Mouse (Mus musculus): ENCODE results near the gene Ndufa5.

Ndufa5 gene

GRCm38 (mm10) chr6:24527155-24528063, at the start of gene Ndufa5:
Gene Ndufa5 (minus strand): TSS chr6:24528013.
- DNase-seq: peak; percentile 95

DNA sequence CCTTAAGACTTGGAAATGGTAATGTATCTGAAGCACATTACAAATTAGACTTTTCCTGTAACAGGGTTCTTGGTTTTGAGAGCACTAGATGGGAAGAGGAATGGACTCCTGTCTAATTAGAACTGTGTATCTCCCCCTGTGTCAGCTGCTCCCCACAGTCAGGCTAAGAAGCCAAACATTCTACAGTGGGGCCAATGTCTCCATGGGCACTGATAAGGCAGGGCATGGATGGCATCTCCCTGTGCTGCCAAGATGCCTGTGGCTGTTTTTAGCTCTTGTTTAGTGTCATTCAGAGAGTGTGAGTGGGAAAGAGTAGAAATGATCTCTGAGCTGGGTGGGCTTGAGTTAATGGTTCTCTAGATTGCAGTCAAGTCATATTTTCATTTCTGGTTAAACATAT, 45.5 kb upstream of the Ndufa5 start:
- DNase-seq: no peak

GRCm38 (mm10) chr6:24572431-24572830, 44.6 kb upstream of the Ndufa5 start:
- DNase-seq: no peak

- DNase-seq: no peak
These were observed 43.3 kb upstream of the Ndufa5 start for GRCm38 (mm10) chr6:24571126-24571525.

GRCm38 (mm10) chr6:24570278-24570677, 42.5 kb upstream of the Ndufa5 start:
- no peak for DNase-seq

DNA sequence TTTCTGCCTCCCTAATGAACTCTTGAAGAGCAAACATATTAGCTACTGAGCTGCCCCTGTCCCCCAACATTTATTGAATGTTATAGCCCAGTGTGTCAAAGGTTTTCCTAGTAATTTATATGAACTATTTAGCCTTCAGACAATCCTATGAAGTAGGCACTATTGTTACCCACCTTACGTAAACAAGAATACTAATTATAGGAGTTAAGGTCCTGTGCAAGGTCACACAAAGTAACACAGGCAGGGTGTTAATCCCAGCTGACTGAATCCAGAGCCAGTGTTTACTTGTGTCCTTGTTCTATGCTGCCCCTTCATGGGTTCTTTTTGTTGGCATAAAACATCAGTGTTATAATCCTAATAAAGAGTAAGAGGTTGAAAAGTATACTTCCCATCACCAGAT, 41.9 kb upstream of the Ndufa5 start:
- DNase-seq: no peak

DNA sequence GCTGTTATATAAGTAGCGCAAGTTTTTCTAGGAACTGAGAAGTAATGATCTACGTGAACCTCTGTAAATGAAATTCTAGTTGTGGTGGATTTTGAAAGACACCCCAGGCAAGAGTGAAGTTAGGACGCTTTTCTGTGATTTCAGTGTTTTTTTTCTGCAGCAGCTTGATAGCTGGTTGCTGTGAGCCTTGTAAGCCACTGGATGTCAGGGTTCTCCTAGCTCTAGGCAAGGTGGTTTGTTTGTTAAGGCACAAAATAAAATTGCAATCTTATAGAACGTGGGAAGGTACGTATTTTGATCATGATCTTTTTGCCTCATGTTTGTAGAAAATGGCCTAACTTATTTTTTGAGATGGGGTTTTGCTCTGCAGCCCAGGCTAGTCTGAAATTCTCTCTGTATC, 41.1 kb upstream of the Ndufa5 start:
- DNase-seq: no peak

DNA sequence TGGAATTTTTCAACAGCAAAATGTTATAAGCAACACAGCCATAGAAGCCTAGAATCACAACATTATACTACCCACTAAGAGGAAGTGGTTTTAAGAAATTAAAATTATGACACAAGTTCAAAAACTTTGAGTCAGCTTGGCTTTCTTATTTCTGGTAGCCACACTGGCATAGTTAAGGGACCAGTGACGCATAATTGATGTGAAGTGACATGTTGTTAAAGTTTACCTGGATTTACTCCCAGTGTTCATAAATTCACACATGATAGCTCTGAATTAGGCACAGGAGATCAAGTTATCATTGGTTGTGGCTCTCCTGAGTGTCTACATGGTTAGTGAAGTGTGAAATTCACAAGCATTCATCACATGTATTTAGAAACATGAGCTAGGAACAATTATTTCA, 37.1 kb upstream of the Ndufa5 start:
- DNase-seq: no peak

DNA sequence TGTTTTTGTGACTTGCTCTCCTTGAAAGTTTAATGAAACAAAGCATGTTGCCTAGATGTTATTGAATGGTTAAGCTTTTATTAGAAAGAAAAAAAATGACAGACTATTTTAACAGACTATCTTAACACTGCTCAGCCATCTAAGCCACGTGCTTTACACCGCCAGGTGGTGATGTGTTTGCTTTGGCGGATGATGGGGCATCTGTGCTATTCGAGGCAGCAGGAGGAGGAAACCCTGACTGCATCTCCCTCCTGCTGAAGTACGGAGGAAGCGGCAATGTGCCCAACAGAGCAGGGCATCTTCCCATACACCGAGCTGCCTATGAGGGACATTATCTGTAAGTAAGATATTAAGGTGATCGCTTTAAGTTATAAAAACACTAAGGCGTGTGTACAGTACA, 36.3 kb upstream of the Ndufa5 start:
- peak; percentile 31 for DNase-seq

- no peak for DNase-seq
These were observed 27.7 kb upstream of the Ndufa5 start for GRCm38 (mm10) chr6:24555488-24555887.

DNA sequence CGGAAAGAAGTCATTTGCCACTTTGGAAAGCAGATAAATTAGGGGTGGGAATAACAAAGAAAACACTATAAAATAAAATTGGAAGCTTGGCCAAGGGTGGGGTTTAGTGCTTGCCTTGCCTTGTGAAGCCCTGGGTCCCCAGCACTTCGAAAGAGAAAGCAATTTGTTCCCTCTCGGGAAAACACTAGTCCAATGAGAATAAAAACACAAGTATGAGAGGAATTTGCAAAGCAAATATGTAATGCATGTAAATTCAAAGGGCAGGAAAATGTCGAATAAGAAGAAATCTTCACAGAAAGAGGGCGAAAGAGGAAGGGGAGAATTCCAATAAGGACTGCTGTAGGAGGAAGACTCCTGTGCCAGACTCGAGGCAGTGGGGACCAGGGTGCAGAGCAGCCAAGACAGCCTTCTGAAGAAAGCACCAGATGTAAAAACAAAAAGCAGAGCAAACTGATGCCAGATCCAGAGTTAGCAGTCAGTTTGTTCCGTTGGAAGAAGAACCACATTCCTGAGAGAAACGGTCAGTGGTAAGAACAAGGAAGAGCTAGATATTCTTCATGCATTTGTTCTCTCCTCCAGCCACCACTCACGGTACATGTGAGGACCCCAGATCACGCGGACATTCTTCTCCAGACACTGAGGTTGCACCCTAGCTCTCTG, 26.7 kb upstream of the Ndufa5 start:
- no peak for DNase-seq

- no peak for DNase-seq
These were observed 24.2 kb upstream of the Ndufa5 start for GRCm38 (mm10) chr6:24552046-24552445.

DNA sequence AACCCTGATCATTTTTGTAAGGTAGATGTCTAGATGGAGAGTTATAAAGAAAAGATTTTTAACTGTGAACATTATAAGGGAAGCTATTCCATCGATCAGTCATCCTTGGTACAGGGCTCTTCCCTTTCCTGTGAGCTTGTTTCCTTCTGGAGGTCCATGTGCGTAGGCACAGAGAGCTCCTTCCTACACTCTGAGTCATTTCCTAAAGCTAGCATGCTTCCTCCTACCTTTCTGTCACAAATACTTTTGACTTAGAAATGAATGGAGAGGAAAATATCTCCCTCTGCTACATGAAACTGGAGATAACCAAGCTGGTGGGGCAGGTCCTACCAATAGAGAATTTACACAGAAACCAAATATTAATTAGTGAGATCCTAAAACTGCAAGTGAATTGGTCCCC, 22.0 kb upstream of the Ndufa5 start:
- DNase-seq: peak; percentile 48

GRCm38 (mm10) chr6:24546716-24547420, 19.1 kb upstream of the Ndufa5 start:
- no peak for DNase-seq

DNA sequence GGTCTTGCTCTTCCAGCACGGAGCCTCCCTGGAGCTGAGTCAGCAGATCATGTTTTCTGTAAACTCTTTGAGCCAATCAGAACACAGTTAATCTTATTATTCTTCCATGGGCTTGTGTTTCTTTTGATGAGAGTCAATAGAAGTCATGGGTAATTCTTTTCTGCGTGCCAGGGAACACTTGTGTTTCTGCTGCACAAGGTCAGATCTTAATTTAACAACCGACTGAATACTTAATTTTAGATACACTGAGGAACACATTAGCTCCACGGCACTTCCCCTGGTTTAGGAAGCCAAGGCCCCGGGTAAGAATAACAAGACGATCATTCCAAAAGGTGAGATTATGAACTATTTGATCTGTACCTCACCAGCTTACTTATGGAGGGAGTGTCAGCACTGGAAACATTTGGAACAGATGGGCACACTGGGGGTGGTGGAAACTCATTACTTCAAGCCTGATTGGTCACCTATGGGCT, 15.3 kb upstream of the Ndufa5 start:
- DNase-seq: no peak

GRCm38 (mm10) chr6:24542393-24542792, 14.6 kb upstream of the Ndufa5 start:
- DNase-seq: no peak

DNA sequence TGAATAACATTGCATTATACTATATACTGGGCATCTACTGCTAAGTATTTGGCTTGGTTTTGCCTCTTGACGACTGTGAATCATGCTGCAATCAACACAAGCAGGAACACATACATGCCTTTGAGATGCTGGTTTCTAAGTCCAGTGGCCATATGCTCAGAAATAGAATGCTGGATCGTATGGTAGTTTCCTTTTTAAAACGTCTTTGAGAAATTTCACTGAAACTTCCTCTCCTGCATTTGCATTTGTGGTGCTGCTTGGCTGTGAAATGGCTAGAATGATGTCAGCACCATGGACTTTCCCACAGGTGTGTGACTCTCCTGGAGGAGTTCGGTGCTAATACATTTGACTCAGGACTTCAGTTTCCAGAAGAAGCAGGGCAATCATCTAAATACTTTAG, 12.3 kb upstream of the Ndufa5 start:
- no peak for DNase-seq

GRCm38 (mm10) chr6:24538435-24538834, 10.6 kb upstream of the Ndufa5 start:
- DNase-seq: no peak

GRCm38 (mm10) chr6:24532804-24533203, 5.0 kb upstream of the Ndufa5 start:
- no peak for DNase-seq

GRCm38 (mm10) chr6:24530711-24531420, 3.1 kb upstream of the Ndufa5 start:
- DNase-seq: no peak

DNA sequence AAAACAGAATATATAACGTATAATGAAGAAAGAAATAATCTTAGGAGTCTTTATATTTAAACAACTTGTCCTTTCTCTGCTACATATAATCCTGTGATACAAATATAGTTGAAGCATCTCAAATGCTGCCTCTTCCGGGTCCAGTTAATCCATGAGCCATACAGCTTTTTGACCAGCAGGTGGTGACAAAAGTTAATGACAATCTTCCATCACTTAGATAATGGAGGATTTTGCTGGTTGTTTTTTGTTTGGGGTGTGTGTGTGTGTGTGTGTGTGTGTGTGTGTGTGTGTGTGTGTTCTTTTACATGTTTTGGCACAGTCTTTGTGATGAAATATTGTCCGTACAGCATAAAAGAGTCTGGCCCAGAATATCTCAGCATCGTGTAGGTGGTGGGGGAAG, 2.4 kb upstream of the Ndufa5 start:
- peak; percentile 50 for DNase-seq

- no peak for DNase-seq
These were observed 141 bp upstream of the Ndufa5 start, which contains the start of gene Asb15 for GRCm38 (mm10) chr6:24528064-24528243. Gene Asb15 (plus strand): TSS chr6:24528144.

DNA sequence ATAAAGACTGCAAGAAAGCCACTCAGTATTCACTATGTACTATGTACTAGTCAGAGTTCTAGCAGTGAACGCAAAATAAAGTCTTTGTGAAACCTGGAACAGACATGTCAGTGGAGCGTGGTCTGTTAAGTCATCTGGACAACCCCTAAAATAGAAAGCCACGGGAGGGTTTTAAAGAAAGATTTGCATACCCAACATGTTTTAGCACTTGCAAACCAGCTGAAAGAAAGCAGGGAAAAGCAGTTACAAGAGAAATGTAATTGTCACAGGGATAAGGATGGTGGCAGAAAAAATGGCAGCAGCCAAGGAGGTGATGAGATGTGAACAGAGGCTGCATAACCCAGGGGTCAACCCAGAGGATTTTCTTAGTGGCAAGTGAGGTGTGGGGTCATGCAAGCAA, 2.1 kb downstream of the Ndufa5 start:
- no peak for DNase-seq

All from right cerebral cortex, adult 18-20 months (tissue).